Mouse (Mus musculus) cortical plate, adult 2 months (tissue): ENCODE measurements around the gene Ccdc57.

Experiments used
- CTCF ChIP-seq: fragments of 200-500 bp; IDR thresholded peaks from 2 replicates; pipeline ENCODE4 v1.5.1; 2011; ENCODE audit warnings: mild to moderate bottlenecking, control low read depth, low read length; ENCODE audit not compliant: insufficient read depth; ENCODE audit errors: extremely low read depth
- POLR2A ChIP-seq: fragments of 200-500 bp; IDR thresholded peaks from 2 replicates; pipeline ENCODE4 v1.6.1; 2011; ENCODE audit warnings: mild to moderate bottlenecking, low read length, control low read depth; ENCODE audit not compliant: insufficient read depth; ENCODE audit errors: extremely low read depth

GRCm38 (mm10) chr11:120851132-120851531, 81.5 kb downstream of the Ccdc57 start:
- TF ChIP-seq CTCF (no peak), POLR2A (no peak)
